Mouse (Mus musculus) stomach, postnatal 0 days (tissue): Measurements from ENCODE around the gene Lman2l. TPM values are rescaled to one million over a fixed set of nuclear protein-coding genes. Genes with fewer than 3 reads are reported as not detected.
A peak's percentile ranks its signal among the peaks of the same experiment; 100 is the strongest.

Experiments used
- ATAC-seq: fragments of 200-750 bp; cut with Nextera tagmentation; 2 replicates; pipeline ENCODE4 v1.8.0; 2017; ENCODE audit not compliant: low FRiP score, low TSS enrichment
- DNase-seq: peaks from one replicate; pipeline ENCODE4 v3.0.0-alpha.2; 2016; ENCODE audit warnings: low spot score
- H3K27ac ChIP-seq: fragments of 300-500 bp; sonication (generic); replicated peaks from 2 replicates; pipeline ENCODE4 v1.5.1; 2014; ENCODE audit warnings: mild to moderate bottlenecking, control low read depth
- H3K27me3 ChIP-seq: fragments of 300-500 bp; sonication (generic); 2 replicates; pipeline ENCODE4 v1.6.1; 2014; ENCODE audit warnings: low read length; ENCODE audit not compliant: control insufficient read depth, insufficient read depth
- H3K36me3 ChIP-seq: fragments of 300-500 bp; sonication (generic); 2 replicates; pipeline ENCODE4 v1.6.1; 2014; ENCODE audit warnings: low read length, mixed read lengths; ENCODE audit not compliant: control insufficient read depth, insufficient read depth
- H3K4me1 ChIP-seq: fragments of 300-500 bp; sonication (generic); replicated peaks from 2 replicates; pipeline ENCODE4 v1.6.1; 2014; ENCODE audit warnings: antibody characterized with exemption; ENCODE audit not compliant: control insufficient read depth, insufficient read depth
- H3K4me2 ChIP-seq: fragments of 300-500 bp; sonication (generic); replicated peaks from 2 replicates; pipeline ENCODE4 v1.6.1; 2014; ENCODE audit warnings: low read depth, mild to moderate bottlenecking, control low read depth, moderate library complexity
- H3K4me3 ChIP-seq: fragments of 300-500 bp; sonication (generic); 2 replicates; pipeline ENCODE4 v1.5.1; 2014; ENCODE audit warnings: low read depth, low read length, control low read depth
- H3K9ac ChIP-seq: fragments of 300-500 bp; sonication (generic); 2 replicates; pipeline ENCODE4 v1.6.1; 2014; ENCODE audit warnings: mild to moderate bottlenecking, low read length, control low read depth, mixed read lengths
- H3K9me3 ChIP-seq: fragments of 300-500 bp; sonication (generic); 2 replicates; pipeline ENCODE4 v1.6.1; 2016; ENCODE audit warnings: low read length; ENCODE audit not compliant: control insufficient read depth
- CTCF ChIP-seq: IDR thresholded peaks from 2 replicates; pipeline ENCODE4 v1.5.1; 2016; ENCODE audit warnings: antibody characterized with exemption, low read depth, mild to moderate bottlenecking, moderate library complexity
- EP300 ChIP-seq: optimal IDR thresholded peaks from 2 replicates; pipeline ENCODE3; 2016; ENCODE audit warnings: antibody characterized with exemption
- WGBS: fragments of 180-500 bp; shearing (Covaris S2); extraction: QIAGEN DNeasy Blood & Tissue Kit; methylation state at CpG from one replicate; pipeline ENCODE4 v1.1.7; 2014; 5-methylcytosine and 5-hydroxymethylcytosine counted together
- polyA plus RNA-seq: library from polyadenylated mRNA; unstranded; fragments of >200 nt; fragmentation: Nextera tagmentation; extraction: Ambion mirVana; gene quantifications from 2 replicates; pipeline ENCODE4 v1.2.1, GENCODE M21; 2015

Lman2l gene
- polyA plus RNA-seq, 1 experiment from 2014 or later, result 16.5 TPM

DNA sequence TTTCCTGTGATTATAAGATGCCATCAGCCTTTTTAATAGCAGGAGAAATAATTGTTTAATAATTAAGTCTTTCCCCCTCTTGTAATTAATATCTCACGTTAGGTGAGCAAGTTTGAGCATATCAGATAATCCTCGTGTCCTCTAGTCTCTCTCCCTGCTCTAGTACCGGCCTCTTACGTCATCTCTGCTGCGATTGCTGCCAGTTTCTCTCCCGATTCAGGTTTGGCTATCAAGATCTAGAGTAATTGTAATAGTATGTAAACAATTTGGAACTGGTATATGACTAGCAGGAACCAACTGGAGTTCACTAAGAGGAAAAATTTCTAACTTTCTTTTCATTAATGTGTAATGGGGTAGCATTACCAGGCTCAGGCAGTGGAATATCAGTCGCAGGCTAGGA lies 40.0 kb upstream of the Lman2l start:
- 0 out of 2 replicates have a peak, but pooled peaks have one; percentile 61 for ATAC-seq
- Histone ChIP-seq H3K4me1 (no peaks in the 10 kb centered on the region; the same call in 1 of the 2 replicates), H3K9ac (no peak overlapping the region), H3K36me3 (no peaks in the 10 kb centered on the region), H3K4me3 (no peak overlapping the region), H3K27me3 (no peaks in the 10 kb centered on the region), H3K27ac (peak overlapping the region; percentile 40; the same call in 1 of the 2 replicates), H3K4me2 (no peak overlapping the region), H3K9me3 (no peaks in the 10 kb centered on the region)
- WGBS, result 20% methylated on average over 7 of the region's 7 CpGs
- DNase-seq, result peak; percentile 52
- TF ChIP-seq CTCF, result no peak

DNA sequence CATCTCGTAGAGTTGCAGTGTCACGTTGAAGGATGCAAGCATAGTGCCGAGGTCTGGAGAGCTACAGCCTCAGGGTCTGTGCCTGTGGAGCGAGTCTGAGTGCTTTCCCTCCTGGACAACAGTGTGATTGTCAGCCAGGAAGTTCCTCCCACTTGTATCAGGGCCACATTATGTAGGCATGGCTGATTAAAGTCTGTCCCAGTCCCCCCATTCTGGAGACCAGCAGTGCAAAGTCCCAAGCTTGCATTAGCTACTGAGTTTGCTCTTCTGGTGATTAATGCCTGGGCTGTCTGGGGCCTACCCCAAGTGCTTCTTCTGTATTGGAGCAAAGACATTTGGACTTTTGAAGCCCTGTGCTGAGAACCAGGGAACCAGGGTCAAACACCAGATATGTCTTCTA lies 38.8 kb upstream of the Lman2l start:
- Histone ChIP-seq H3K4me3 (no peak overlapping the region), H3K4me1 (no peaks in the 10 kb centered on the region; the same call in 1 of the 2 replicates), H3K9ac (no peak overlapping the region), H3K27me3 (no peaks in the 10 kb centered on the region), H3K9me3 (no peaks in the 10 kb centered on the region), H3K4me2 (no peak overlapping the region), H3K36me3 (no peaks in the 10 kb centered on the region; the same call in 1 of the 2 replicates), H3K27ac (no peak overlapping the region)
- TF ChIP-seq EP300, result no peak
- TF ChIP-seq CTCF, result no peak
- DNase-seq, result peak; percentile 29
- ATAC-seq, result no peak
- WGBS, result 78% methylated on average over 4 of the region's 4 CpGs

- WGBS, result 84% methylated on average over 12 of the region's 12 CpGs
- Histone ChIP-seq H3K9me3 (no peaks in the 10 kb centered on the region), H3K36me3 (no peaks in the 10 kb centered on the region; the same call in 1 of the 2 replicates), H3K9ac (no peak overlapping the region), H3K4me3 (no peak overlapping the region), H3K27me3 (no peaks in the 10 kb centered on the region), H3K27ac (peak overlapping the region; percentile 45; the same call in 1 of the 2 replicates), H3K4me1 (peaks cover 9% of the 10 kb centered on the region), H3K4me2 (no peak overlapping the region)
- no peak for ATAC-seq
- no peak for DNase-seq
- TF ChIP-seq EP300 (no peak), CTCF (no peak)
Measured at GRCm38 (mm10) chr1:36479903-36480899, 35.1 kb upstream of the Lman2l start.

DNA sequence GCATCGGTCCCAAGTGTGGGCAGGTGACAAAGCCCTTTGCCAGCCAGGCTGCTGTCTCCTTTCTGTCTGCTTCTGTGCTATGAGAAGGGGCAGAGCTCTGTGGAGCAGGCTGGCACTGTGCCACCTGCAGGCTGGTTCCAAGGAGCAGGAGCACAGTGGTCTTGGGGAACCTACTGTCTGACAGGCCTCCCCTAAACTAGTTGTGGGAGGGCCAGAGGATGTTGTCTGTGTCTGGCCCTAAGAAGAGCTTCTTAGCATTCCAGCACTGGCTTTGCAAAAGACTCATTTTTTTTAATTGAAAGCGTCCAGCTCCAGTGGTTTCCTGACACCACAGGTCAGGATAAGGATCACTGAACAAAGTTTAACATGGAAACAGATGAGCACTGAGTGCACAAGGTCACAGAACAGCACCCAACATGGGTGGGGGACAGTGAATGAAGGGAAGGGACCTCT lies 33.3 kb upstream of the Lman2l start:
- H3K4me2 ChIP-seq, result no peak overlapping the region
- WGBS, result 57% methylated on average over 2 of the region's 2 CpGs
- no peaks in the 10 kb centered on the region for H3K27me3 ChIP-seq
- TF ChIP-seq CTCF, result no peak
- no peak for TF ChIP-seq EP300
- H3K4me3 ChIP-seq, result no peak overlapping the region
- no peaks in the 10 kb centered on the region; the same call in 1 of the 2 replicates for H3K36me3 ChIP-seq
- H3K9me3 ChIP-seq, result no peaks in the 10 kb centered on the region
- H3K4me1 ChIP-seq, result peaks cover 18% of the 10 kb centered on the region
- no peak for ATAC-seq
- H3K9ac ChIP-seq, result no peak overlapping the region
- no peak for DNase-seq
- H3K27ac ChIP-seq, result no peak overlapping the region

DNA sequence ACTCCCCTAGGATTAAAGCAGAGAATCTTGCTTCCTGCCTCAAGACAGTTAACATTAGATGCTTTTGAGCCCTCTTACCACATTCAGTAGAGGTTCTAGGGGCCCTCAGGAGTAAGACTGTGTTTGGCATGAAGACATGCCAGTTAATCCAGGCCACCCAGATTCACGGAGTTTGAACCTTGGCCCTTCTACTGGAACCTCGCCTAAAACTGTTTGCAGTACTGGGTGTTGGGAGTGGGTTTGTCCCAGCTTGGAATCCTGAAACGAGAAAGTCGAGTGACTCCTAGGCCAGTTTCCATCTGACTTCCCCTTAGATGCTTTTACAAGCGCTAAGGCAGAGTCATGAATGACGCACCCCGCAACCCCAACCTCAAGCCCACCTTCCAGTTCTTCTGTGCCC lies 31.4 kb upstream of the Lman2l start:
- DNase-seq (peak; percentile 63), ATAC-seq (peak; percentile 38)
- 36% methylated on average over 7 of the region's 7 CpGs for WGBS
- Histone ChIP-seq H3K27ac (peak overlapping the region; percentile 63), H3K4me2 (peak overlapping the region; percentile 23; the same call in 1 of the 2 replicates), H3K36me3 (no peaks in the 10 kb centered on the region; the same call in 1 of the 2 replicates), H3K9ac (0 out of 2 replicates have a peak overlapping the region, but pooled peaks have one; percentile 14), H3K27me3 (no peaks in the 10 kb centered on the region), H3K4me3 (no peak overlapping the region), H3K9me3 (no peaks in the 10 kb centered on the region), H3K4me1 (peaks cover 27% of the 10 kb centered on the region)
- no peak for TF ChIP-seq CTCF
- no peak for TF ChIP-seq EP300
